Mouse (Mus musculus): ENCODE results near the gene Zfp524.
A peak's percentile ranks its signal among the peaks of the same experiment; 100 is the strongest.

Gene Zfp524

DNA sequence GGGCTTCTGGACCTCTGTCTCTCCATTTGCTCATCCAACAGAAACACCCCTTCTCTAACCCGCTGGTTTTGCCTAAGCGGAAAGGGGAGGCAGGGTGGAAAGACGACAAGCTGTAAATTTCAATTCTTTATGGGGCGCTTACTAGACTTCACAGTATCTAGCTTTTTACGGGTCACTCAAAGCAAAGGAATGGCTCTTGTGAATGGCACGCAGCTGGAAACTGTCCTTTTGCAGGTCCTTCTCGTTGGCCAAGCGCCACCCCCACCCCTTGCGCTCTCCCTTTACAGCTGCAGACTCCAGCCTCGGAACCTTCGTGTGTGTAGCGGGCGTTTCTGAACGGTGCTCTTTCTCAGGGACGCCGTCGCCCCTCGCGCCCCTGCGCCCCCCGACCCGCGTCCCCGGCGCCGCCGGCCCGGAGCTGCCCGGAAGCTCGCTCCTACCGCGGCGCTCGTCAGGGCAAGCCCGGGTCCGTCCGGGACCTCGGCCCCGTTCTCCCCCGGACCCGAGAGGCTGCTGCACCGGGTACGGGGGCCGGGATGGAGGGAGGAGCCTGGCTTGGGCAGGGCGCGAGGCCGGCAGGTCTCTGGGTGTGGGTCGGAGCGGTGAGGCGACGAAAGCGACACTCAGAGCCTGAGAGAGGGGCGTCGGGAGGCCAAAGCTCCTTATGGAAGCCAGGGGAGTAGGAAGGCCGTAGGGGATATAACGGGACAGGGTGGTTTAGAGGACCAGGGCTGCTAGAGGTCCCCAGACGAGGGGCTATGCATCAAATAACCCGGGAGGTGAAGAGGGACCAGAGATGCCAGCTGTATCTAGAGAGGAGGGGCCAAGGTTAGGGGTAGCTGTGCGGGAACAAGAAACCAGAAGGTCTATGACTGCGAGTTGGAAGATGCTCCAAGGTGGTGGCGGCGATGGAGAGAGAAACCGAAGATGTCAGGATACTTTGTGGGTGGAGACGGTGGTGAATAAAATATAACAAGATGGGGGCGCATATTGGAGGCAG, 37.3 kb downstream of the Zfp524 start, which contains the start of gene Zfp580:
TSS of gene Zfp580 (plus strand) at position 346 of the 1,000 bp plus-strand sequence.
- peak; percentile 88 for DNase-seq

DNA sequence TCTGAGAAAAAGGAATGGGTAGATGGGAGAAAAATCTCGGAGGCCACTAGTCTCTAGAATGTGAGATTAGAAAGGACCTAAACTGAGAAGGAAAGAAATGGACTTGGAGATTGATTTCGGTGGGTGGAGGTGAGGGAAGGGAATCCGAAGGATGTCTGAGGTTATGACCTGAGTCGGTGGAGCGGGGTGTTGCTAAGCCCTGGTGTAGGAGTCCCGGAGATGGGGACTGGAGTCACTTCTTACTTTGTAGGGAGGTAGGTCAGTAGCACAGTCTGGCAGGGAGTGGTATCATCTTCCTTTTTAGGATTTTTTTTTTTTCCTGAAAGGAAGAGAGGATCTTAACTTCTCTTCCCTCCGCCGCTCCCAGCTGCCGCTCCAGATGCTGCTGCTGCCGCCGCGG, 38.2 kb downstream of the Zfp524 start:
- no peak for DNase-seq

DNA sequence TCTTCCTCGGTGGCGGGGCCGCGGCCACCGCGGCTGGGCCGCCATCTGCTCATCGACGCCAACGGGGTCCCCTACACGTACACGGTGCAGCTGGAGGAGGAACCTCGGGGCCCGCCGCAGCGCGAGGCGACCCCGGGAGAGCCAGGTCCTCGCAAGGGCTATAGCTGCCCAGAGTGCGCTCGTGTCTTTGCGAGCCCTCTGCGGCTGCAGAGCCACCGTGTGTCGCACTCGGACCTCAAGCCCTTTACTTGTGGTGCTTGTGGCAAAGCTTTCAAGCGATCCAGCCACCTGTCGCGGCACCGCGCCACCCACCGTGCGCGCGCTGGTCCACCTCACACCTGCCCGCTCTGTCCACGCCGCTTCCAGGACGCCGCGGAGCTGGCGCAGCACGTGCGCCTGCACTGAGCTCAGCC, 38.7 kb downstream of the Zfp524 start:
- DNase-seq, result no peak

DNA sequence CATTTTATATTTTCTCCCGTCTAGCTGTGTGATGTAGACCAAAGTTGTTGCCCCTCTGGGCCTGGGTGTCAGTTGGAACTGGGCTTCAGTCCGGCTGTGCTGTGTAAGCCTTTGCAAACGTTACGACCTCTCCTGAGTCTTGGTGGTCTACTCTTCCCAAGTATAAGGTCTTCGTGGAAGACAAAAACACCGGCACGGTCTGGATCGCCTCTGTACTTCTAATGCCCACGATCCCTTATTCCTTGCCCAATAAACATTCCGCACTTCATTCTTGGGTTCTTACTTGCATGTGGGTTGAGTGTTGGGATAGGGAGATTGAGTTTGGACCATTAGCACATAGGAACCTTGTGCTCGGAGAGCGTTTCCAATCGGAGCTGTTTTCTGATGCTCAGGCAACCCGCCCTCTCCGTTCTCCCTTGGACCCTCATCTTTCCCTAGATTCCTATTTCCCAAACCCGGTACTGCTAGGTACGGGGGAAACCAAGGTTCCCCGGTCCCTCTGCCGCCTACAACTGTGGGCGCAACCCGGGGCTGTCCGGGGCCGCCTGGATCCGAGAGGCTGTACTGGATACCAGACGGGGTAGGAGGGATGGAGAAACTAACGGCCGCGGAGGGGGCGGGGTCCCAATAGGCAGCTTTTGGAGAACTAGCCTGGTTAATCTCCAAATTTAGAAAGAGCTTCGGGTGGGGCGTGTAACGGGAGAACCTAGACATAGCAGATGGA, 39.4 kb downstream of the Zfp524 start:
- DNase-seq, result no peak

DNA sequence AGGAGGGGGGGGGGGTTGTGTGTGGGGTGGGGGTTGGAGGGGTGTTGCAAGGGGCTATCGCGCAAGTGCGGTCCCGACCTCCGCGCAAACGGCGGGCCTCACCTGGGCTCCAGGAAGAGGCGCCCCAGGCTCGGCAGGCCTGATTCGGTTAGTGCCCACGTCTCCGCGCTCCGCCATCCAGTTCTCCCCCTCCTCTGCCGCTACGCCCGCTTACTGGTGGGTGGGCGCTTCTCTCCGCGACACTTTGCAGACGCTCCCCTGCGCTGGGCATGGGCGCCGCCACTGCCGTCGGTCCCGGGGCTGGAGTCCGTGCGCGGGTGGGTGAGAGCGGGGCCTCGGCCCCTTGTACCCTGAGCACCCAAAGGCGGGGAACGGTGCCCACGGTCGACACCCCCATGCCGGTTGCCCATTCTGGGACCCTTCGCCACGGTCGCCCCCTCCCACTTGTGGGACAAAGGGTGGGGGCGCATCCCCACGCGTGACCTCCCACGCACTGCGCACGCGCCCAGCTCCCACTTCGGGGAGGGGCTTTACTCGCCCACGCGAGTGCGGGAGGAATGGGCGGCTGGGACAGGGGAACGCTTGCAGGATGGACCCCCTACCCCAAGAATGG, 42.5 kb downstream of the Zfp524 start:
- DNase-seq, result no peak

DNA sequence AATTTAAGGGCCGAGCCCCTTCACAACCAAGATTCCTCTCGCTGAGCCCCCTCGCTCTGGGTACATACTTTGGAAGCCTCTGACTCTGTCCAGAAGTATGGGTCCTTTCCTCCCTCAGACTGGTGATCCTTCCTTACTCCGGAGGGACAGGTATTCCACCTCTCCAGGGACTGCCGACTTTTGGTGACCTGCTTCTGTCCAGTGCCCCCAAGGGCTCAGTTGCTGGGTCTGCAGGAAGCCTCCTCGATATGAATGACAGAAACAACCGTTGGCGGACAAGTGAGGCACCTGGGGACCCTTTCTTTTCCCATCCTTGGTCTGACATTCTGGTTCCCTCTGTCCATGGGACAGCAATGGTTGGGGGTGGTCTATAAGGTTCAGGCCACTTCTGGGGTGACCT, 43.2 kb downstream of the Zfp524 start:
- DNase-seq, result no peak

DNA sequence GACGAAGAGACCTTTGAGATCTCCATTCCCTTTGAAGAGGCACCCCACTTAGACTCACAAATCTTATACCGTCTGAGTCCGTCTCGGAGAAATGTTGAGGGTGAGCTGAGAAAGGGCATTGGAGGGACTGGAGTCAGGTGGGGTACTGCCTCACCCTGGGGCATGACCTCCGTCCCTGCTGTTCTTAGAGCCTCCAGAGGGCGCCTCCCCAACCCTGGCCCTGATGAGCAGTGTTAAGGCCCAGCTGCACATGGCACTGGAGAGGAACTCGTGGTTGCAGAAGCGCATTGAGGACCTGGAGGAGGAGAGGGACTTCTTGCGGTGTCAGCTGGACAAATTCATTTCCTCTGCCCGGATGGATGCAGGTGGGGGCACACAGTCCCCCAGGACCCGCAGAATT, 43.6 kb downstream of the Zfp524 start:
- DNase-seq, result no peak

DNA sequence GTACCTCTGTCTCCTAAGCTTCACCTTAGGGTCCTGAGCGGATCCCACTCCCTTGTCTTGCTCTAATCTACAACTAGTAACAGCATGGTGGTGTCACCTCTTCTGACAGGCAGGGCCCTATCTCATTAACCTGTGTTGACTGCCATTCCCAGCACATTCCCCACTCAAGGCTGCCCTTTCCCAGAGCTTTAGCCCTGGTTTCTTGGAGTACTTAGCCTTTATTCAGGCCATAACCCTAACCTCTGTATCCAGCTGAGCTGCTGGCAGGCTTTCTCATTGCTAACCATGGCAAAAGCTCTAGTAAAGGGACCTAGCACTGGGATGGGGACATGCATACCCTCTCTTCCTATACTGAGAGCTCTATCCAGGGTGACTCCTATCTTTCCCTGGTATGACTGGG, 44.4 kb downstream of the Zfp524 start:
- no peak for DNase-seq

DNA sequence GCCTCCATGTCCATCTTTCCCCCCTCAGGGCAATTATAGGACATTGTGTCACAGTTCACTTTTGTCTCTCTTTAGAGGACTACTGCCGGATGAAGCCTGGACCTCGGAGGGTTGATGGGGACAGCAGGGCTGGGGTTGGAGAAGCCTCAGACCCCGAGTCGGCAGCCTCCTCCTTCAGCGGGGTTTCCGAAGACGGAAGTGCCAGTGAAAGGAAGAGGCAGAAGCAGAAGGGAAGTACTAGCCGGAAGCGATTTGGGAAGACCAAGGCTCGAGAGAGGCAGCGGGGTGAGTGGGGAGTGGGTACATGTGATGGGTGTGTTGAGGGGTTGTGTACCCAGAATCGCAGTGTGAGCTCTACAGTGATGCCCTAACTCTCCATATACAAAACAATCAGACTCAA, 45.2 kb downstream of the Zfp524 start:
- no peak for DNase-seq

DNA sequence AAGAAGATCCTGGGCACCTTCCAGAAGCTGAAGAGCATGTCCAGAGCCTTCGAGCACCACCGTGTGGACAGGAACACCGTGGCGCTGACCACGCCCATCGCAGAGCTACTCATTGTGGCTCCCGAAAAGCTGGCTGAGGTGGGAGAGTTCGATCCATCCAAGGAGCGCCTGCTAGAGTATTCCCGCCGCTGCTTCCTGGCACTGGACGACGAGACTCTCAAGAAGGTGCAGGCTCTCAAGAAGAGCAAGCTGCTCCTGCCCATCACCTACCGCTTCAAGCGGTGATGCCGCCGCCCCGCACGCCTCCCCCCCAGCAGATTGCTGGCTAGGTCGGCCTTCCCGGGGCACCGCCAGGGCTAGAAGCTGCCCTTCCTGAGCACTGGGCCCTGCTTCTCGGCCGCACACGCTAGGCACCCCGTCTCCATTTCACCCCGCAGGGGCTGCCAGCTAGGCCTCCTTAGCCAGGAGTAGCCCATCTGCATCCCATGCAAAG, 46.1 kb downstream of the Zfp524 start:
- DNase-seq, result peak; percentile 92

DNA sequence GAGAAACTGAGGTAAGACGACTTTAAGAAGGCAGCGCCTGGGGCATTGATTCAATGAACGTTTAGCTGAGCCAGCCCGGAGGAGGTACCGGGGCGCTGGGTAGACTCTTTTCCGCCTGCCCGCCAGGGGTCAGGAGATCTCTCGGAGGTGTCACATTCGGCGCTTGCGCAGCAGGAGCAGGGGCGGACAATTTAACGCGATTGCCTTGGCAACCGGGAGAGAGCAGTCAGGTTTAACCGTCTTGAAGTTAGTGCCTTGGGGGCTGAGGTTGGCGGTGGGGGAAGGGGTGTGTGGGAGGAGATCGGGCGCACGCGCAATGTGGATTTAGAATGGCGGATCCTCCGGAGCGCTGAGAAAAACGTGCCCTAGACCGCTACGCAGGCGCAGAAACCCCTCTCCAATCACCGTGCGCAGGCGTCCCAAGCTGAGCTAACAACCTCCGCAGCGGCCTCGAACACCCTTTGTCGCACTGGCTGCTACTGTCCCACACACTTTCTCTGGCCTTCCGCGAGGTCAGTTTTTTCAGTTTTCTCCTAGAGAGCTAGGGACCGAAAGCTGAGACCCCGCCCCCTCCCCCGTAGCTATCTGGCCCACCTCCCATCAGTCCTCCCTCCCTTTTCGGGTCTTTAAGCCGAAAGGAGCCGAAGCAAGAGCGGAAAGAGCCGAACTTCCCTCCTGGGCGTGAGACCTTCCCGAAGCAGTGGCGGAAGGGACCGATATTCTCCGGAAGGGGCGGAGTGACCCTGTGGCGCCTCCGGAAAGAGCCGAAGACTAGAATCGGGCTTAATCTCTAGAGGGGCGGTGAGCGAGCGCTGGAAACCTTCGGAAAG, 46.9 kb downstream of the Zfp524 start:
- DNase-seq, result peak; percentile 99

DNA sequence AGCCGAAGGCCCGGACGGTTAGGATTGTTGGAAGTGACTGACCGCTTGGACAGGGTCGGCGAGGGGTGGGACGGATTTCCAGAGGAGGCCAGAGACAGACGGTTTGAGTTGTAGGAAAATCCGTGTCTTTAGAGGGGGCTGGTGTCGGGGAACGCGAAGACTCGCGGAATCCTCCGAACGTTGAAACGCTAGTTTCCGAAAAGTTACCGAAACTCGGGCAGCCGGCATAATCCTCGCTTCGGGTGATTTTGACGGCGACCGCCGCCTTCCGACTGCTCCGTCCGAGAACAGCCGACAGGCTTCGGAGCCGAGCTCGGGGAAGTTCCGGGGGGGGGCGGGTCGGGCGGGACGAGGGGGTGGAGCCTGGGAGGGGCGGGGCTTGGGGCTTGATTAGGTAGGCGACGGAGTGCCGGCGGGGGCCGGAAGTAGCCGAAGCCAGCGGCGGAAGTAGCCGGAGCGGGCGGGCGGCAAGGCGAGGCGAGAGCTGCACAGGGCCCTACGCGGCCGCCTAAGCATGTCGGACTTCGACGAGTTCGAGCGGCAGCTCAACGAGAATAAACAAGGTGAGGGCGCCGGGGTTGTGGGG, 47.7 kb downstream of the Zfp524 start, which contains the start of gene U2af2:
TSS of gene U2af2 (plus strand) at position 370 of the 586 bp plus-strand sequence.
- DNase-seq, result peak; percentile 94

DNA sequence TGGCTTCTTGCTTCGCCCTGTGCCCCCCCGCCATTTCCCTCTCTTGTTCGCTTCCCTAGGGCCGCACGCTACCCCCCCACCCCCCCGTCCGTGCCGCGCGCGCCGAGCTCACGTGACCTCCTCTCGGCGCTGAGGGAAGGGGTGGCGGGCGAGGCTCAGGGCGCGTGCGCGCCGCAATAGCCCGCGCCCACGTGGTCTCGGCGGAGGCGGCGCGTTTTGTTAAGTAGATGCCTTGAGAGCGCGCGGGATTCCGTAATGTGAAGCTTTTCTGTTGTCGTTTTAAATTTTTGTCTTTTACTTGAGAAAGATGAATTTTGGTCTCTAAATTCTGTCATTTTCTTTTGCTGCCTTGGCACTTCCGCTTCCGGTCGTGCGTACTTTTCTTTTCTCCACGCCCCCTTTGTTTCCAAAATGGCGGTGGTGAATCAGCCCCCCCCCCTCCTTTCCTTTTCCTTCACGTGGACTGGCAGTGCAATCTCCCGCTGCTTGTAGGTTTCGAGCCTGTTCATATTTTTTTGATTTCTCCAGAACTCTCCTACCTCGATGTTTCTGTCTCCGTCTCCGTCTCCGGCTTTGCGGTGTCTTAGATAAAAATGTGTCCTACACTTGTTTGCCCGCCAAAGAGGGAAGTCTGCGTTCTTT, 48.3 kb downstream of the Zfp524 start:
- peak; percentile 83 for DNase-seq

DNA sequence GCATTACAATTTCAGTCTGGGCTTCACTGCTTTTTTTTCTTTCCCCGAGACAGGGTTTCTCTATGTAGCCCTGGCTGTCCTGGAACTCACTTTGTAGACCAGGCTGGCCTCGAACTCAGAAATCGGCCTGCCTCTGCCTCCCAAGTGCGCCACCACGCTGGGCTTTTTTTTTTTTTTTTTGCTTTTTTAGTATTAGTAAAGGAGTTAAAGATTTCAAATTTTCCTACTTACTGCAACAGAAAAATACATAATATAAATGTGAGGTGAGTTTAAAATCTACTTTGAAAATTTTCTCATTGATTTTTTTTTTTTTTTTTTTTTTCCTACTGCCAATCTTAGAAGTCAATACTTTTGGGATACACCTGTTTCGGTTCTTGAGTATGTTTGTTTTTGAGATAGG, 50.7 kb downstream of the Zfp524 start:
- DNase-seq, result no peak

All from lung, postnatal 10 days (tissue).